ENCODE assay signal across 17 mouse cellular contexts in genomic region chr16:44018986-44019548, GRCm38 (mm10). TPM values are rescaled to one million over a fixed set of nuclear protein-coding genes. Genes with fewer than 3 reads are reported as not detected.
A peak's percentile ranks its signal among the peaks of the same experiment; 100 is the strongest.
DNase-seq lines count a peak whose midpoint lies in the region; ATAC-seq and TF ChIP-seq lines count a peak whose summit lies in the region.
"Had no signal": no experiment of that assay in that cellular context is flagged by ENCODE, and none has a peak within 500 bp of the region (broad histone marks: within the 10 kb centered on the region; RNA-seq: fewer than 3 reads in every experiment).

No protein-coding gene starts in this region.

- no peak for ATAC-seq in heart, embryonic 16.5 days (replicated peaks; ENCODE audit: extremely low read depth, insufficient read depth, low FRiP score)
- ATAC-seq in midbrain, embryonic 11.5 days (ENCODE audit: low FRiP score), result no peak
- no peak for ATAC-seq in midbrain, embryonic 13.5 days
- no peak for ATAC-seq in liver, embryonic 14.5 days (ENCODE audit: insufficient read depth)
- ATAC-seq: activated CD4-positive, CD25-positive, alpha-beta regulatory T cell, adult 4 months had no signal

- no peaks in the 10 kb centered on the region for H3K36me3 ChIP-seq in heart, embryonic 16.5 days (ENCODE audit: control insufficient read depth, insufficient read depth)
- no peaks in the 10 kb centered on the region for H3K36me3 ChIP-seq in midbrain, embryonic 11.5 days (ENCODE audit: control insufficient read depth, insufficient read depth, low read length)
- H3K36me3 ChIP-seq in midbrain, embryonic 13.5 days, result no peaks in the 10 kb centered on the region
- no peaks in the 10 kb centered on the region for H3K36me3 ChIP-seq in liver, embryonic 14.5 days (replicated peaks; ENCODE audit: control insufficient read depth, insufficient read depth, low read depth)
- H3K36me3 ChIP-seq: embryonic facial prominence, embryonic 12.5 days; limb, embryonic 12.5 days; midbrain, embryonic 12.5 days; neural tube, embryonic 12.5 days had no signal

- no peaks in the 10 kb centered on the region for H3K27me3 ChIP-seq in heart, embryonic 16.5 days (ENCODE audit: control insufficient read depth, insufficient read depth, low read length)
- no peaks in the 10 kb centered on the region for H3K27me3 ChIP-seq in midbrain, embryonic 11.5 days (ENCODE audit: control insufficient read depth, insufficient read depth, low read length)
- no peaks in the 10 kb centered on the region for H3K27me3 ChIP-seq in midbrain, embryonic 13.5 days
- H3K27me3 ChIP-seq in liver, embryonic 14.5 days (ENCODE audit: control insufficient read depth, insufficient read depth, low read length), result no peaks in the 10 kb centered on the region
- H3K27me3 ChIP-seq: embryonic facial prominence, embryonic 12.5 days; limb, embryonic 12.5 days; midbrain, embryonic 12.5 days; neural tube, embryonic 12.5 days had no signal

- 63% methylated on average over 2 of the region's 2 CpGs for WGBS in heart, embryonic 16.5 days
- WGBS in midbrain, embryonic 11.5 days, result 82% methylated on average over 2 of the region's 2 CpGs
- 90% methylated on average over 2 of the region's 2 CpGs for WGBS in midbrain, embryonic 13.5 days
- 33% methylated on average over 2 of the region's 2 CpGs for WGBS in liver, embryonic 14.5 days (ENCODE audit: insufficient replicate concordance)

- peak overlapping the region; percentile 40; the same call in 1 of the 2 replicates for H3K4me2 ChIP-seq in heart, embryonic 16.5 days (ENCODE audit: low read depth, low read length)
- no peak overlapping the region for H3K4me2 ChIP-seq in midbrain, embryonic 11.5 days
- no peak overlapping the region for H3K4me2 ChIP-seq in midbrain, embryonic 13.5 days (replicated peaks)
- peak overlapping the region; percentile 68 for H3K4me2 ChIP-seq in liver, embryonic 14.5 days (ENCODE audit: low read depth)
- H3K4me2 ChIP-seq: embryonic facial prominence, embryonic 12.5 days; limb, embryonic 12.5 days; midbrain, embryonic 12.5 days; neural tube, embryonic 12.5 days had no signal

- TF ChIP-seq CTCF in liver, embryonic 14.5 days (IDR thresholded peaks at IDR 0.05; ENCODE audit: low read depth), result no peak

- DNase-seq in heart, adult 8-10 months (ENCODE audit: low spot score), result no peak
- DNase-seq in midbrain, embryonic 11.5 days (ENCODE audit: low spot score, missing footprints), result peak; percentile 28
- no peak for DNase-seq in liver, embryonic 14.5 days (ENCODE audit: low read depth in 3 of 3, low spot score in 3 of 3)
- no peak for DNase-seq in cerebellum, postnatal 25 days
- no peak for DNase-seq in spleen, adult 18-20 months
- DNase-seq: adrenal gland, postnatal 10 days; cerebellum, adult 9-10 months; kidney, adult 11 months; thymus, adult 18-20 months; thymus, postnatal 4 days had no signal

- peaks cover 5% of the 10 kb centered on the region for H3K4me1 ChIP-seq in heart, embryonic 16.5 days (ENCODE audit: control insufficient read depth, insufficient read depth, low read length)
- H3K4me1 ChIP-seq in midbrain, embryonic 11.5 days (ENCODE audit: control insufficient read depth, insufficient read depth, low read length), result no peaks in the 10 kb centered on the region
- no peaks in the 10 kb centered on the region for H3K4me1 ChIP-seq in midbrain, embryonic 13.5 days (replicated peaks)
- peaks cover 30 to 33% of the 10 kb centered on the region in 2 experiments for H3K4me1 ChIP-seq in liver, embryonic 14.5 days (replicated peaks; ENCODE audit: control insufficient read depth in 2 of 2, insufficient read depth in 2 of 2, low read length in 1 of 2)
- H3K4me1 ChIP-seq: embryonic facial prominence, embryonic 12.5 days; limb, embryonic 12.5 days; midbrain, embryonic 12.5 days; neural tube, embryonic 12.5 days had no signal

- no peak overlapping the region for H3K9ac ChIP-seq in heart, embryonic 16.5 days (ENCODE audit: low read length)
- no peak overlapping the region for H3K9ac ChIP-seq in midbrain, embryonic 11.5 days (ENCODE audit: low read length)
- no peak overlapping the region for H3K9ac ChIP-seq in midbrain, embryonic 13.5 days (replicated peaks)
- peak overlapping the region; percentile 48 for H3K9ac ChIP-seq in liver, embryonic 14.5 days (replicated peaks)
- H3K9ac ChIP-seq: embryonic facial prominence, embryonic 12.5 days; limb, embryonic 12.5 days; midbrain, embryonic 12.5 days; neural tube, embryonic 12.5 days had no signal

- no peak overlapping the region for H3K27ac ChIP-seq in heart, embryonic 16.5 days (ENCODE audit: low read length)
- H3K27ac ChIP-seq in midbrain, embryonic 11.5 days (ENCODE audit: low read depth, low read length), result no peak overlapping the region
- no peak overlapping the region for H3K27ac ChIP-seq in midbrain, embryonic 13.5 days
- H3K27ac ChIP-seq in liver, embryonic 14.5 days, result peak overlapping the region; percentile 82
- H3K27ac ChIP-seq: embryonic facial prominence, embryonic 12.5 days; limb, embryonic 12.5 days; midbrain, embryonic 12.5 days; neural tube, embryonic 12.5 days had no signal

- no peak overlapping the region for H3K4me3 ChIP-seq in heart, embryonic 16.5 days (ENCODE audit: low read length)
- no peak overlapping the region for H3K4me3 ChIP-seq in midbrain, embryonic 11.5 days (ENCODE audit: low read depth, low read length)
- no peak overlapping the region for H3K4me3 ChIP-seq in midbrain, embryonic 13.5 days (replicated peaks)
- peak overlapping the region in 1 of 2 experiments; percentile 35; a peak in 1 of 4 replicates for H3K4me3 ChIP-seq in liver, embryonic 14.5 days (ENCODE audit: insufficient read depth in 1 of 2, low read depth in 2 of 2, low read length in 2 of 2)
- H3K4me3 ChIP-seq: embryonic facial prominence, embryonic 12.5 days; limb, embryonic 12.5 days; midbrain, embryonic 12.5 days; neural tube, embryonic 12.5 days had no signal

- no peak for TF ChIP-seq EP300 in liver, embryonic 14.5 days (IDR thresholded peaks at IDR 0.05; ENCODE audit: low read depth)

- H3K9me3 ChIP-seq in heart, embryonic 16.5 days (replicated peaks; ENCODE audit: control insufficient read depth, low read length), result no peaks in the 10 kb centered on the region
- no peaks in the 10 kb centered on the region for H3K9me3 ChIP-seq in midbrain, embryonic 11.5 days (ENCODE audit: control insufficient read depth, low read length)
- no peaks in the 10 kb centered on the region for H3K9me3 ChIP-seq in midbrain, embryonic 13.5 days
- H3K9me3 ChIP-seq in liver, embryonic 14.5 days (ENCODE audit: control insufficient read depth, low read length), result no peaks in the 10 kb centered on the region
- H3K9me3 ChIP-seq: embryonic facial prominence, embryonic 12.5 days; limb, embryonic 12.5 days; midbrain, embryonic 12.5 days; neural tube, embryonic 12.5 days had no signal

RNA-seq across cellular contexts. Expression of gene Zdhhc23, which starts 39.5 kb away (rescaled TPM):
- polyA plus RNA-seq in heart, embryonic 16.5 days (2015; fragmentation: Nextera tagmentation; extraction: Ambion mirVana), result 1.1 and 1.3 TPM in 2 replicates
- under 1 TPM; 0.33 to 0.57 (median 0.40) TPM for total RNA-seq in heart, adult 8-10 months (2022)
- polyA plus RNA-seq in midbrain, embryonic 11.5 days (2014; fragmentation: Nextera tagmentation; extraction: Ambion mirVana), result 0.20 and 0.46 TPM in 2 replicates
- polyA plus RNA-seq in midbrain, embryonic 13.5 days (2015; fragmentation: Nextera tagmentation; extraction: Ambion mirVana), result 1.0 and 1.4 TPM in 2 replicates
- 0.22 and 0.25 TPM in 2 replicates for polyA plus RNA-seq in liver, embryonic 14.5 days (2012; rRNA removed)
- polyA plus RNA-seq in liver, embryonic 14.5 days (2014; fragmentation: Nextera tagmentation; extraction: Ambion mirVana), result 0.16 and 0.20 TPM in 2 replicates

RNA-seq across cellular contexts. Expression of gene Gramd1c, which starts 44.1 kb away (rescaled TPM):
- polyA plus RNA-seq in heart, embryonic 16.5 days (2015; fragmentation: Nextera tagmentation; extraction: Ambion mirVana), result 3.9 and 4.7 TPM in 2 replicates
- under 1 TPM; 0.35 to 0.79 (median 0.62) TPM for total RNA-seq in heart, adult 8-10 months (2022)
- polyA plus RNA-seq in midbrain, embryonic 11.5 days (2014; fragmentation: Nextera tagmentation; extraction: Ambion mirVana), result 2.2 and 2.3 TPM in 2 replicates
- 2.0 and 2.2 TPM in 2 replicates for polyA plus RNA-seq in midbrain, embryonic 13.5 days (2015; fragmentation: Nextera tagmentation; extraction: Ambion mirVana)
- 1.0 and 1.6 TPM in 2 replicates for polyA plus RNA-seq in liver, embryonic 14.5 days (2012; rRNA removed)
- polyA plus RNA-seq in liver, embryonic 14.5 days (2014; fragmentation: Nextera tagmentation; extraction: Ambion mirVana), result 2.2 and 2.9 TPM in 2 replicates

Comparison
In these comparisons a context has a peak if more than half of its experiments do, and no peak if none do; other contexts are left out.
1. H3K4me2 ChIP-seq: peak in heart, embryonic 16.5 days (single experiment) and liver, embryonic 14.5 days (single experiment); none in midbrain, embryonic 11.5 days (single experiment) and midbrain, embryonic 13.5 days (single experiment).